ENCODE assay signal across 12 mouse cellular contexts in genomic region chr3:83032746-83033308, GRCm38 (mm10). TPM values are rescaled to one million over a fixed set of nuclear protein-coding genes. Genes with fewer than 3 reads are reported as not detected.
DNase-seq lines count a peak whose midpoint lies in the region; ATAC-seq and TF ChIP-seq lines count a peak whose summit lies in the region.
"Had no signal": no experiment of that assay in that cellular context is flagged by ENCODE, and none has a peak within 500 bp of the region (broad histone marks: within the 10 kb centered on the region; RNA-seq: fewer than 3 reads in every experiment).

No protein-coding gene starts in this region.

- 48% methylated on average over 13 of the region's 13 CpGs for WGBS in heart, embryonic 13.5 days
- WGBS in forebrain, embryonic 15.5 days, result 40% methylated on average over 13 of the region's 13 CpGs
- 40% methylated on average over 13 of the region's 13 CpGs for WGBS in midbrain, embryonic 12.5 days

- H3K36me3 ChIP-seq in heart, embryonic 13.5 days, result no peaks in the 10 kb centered on the region
- no peaks in the 10 kb centered on the region for H3K36me3 ChIP-seq in forebrain, embryonic 15.5 days
- no peaks in the 10 kb centered on the region for H3K36me3 ChIP-seq in midbrain, embryonic 12.5 days

- H3K9ac ChIP-seq in heart, embryonic 13.5 days, result no peak overlapping the region
- 0 out of 2 replicates have a peak overlapping the region, but pooled peaks have one; percentile 1 for H3K9ac ChIP-seq in forebrain, embryonic 15.5 days (replicated peaks)
- H3K9ac ChIP-seq in midbrain, embryonic 12.5 days (replicated peaks), result no peak overlapping the region

- no peak overlapping the region for H3K27ac ChIP-seq in heart, embryonic 13.5 days (replicated peaks)
- no peak overlapping the region for H3K27ac ChIP-seq in forebrain, embryonic 15.5 days (replicated peaks)
- no peak overlapping the region for H3K27ac ChIP-seq in midbrain, embryonic 12.5 days (replicated peaks)

- peaks cover 5% of the 10 kb centered on the region; the same call in 1 of the 2 replicates for H3K27me3 ChIP-seq in heart, embryonic 13.5 days (replicated peaks)
- H3K27me3 ChIP-seq in forebrain, embryonic 15.5 days, result no peaks in the 10 kb centered on the region
- H3K27me3 ChIP-seq in midbrain, embryonic 12.5 days, result no peaks in the 10 kb centered on the region

- H3K4me3 ChIP-seq in heart, embryonic 13.5 days, result no peak overlapping the region
- peak overlapping the region; percentile 15; the same call in 1 of the 2 replicates for H3K4me3 ChIP-seq in forebrain, embryonic 15.5 days
- H3K4me3 ChIP-seq in midbrain, embryonic 12.5 days, result peak overlapping the region; percentile 13; the same call in 1 of the 2 replicates

- no peak for TF ChIP-seq CTCF in brain, embryonic 14.5 days (IDR thresholded peaks at IDR 0.05; ENCODE audit: borderline replicate concordance, extremely low read depth, insufficient read depth, insufficient read length)

- TF ChIP-seq POLR2A in brain, embryonic 14.5 days (IDR thresholded peaks at IDR 0.05; ENCODE audit: borderline replicate concordance, extremely low read depth, insufficient read depth, insufficient read length, poor library complexity, severe bottlenecking), result no peak

- peak overlapping the region; percentile 31; the same call in 1 of the 2 replicates for H3K4me2 ChIP-seq in heart, embryonic 13.5 days
- peak overlapping the region; percentile 32 for H3K4me2 ChIP-seq in forebrain, embryonic 15.5 days (replicated peaks)
- peak overlapping the region; percentile 38 for H3K4me2 ChIP-seq in midbrain, embryonic 12.5 days (replicated peaks)

- no peaks in the 10 kb centered on the region for H3K9me3 ChIP-seq in heart, embryonic 13.5 days
- no peaks in the 10 kb centered on the region for H3K9me3 ChIP-seq in forebrain, embryonic 15.5 days
- no peaks in the 10 kb centered on the region for H3K9me3 ChIP-seq in midbrain, embryonic 12.5 days

- ATAC-seq in heart, embryonic 13.5 days (ENCODE audit: extremely low read depth, insufficient number of reproducible peaks, low FRiP score, low TSS enrichment), result no peak
- ATAC-seq in forebrain, embryonic 15.5 days (replicated peaks), result peak; percentile 60; the same call in 1 of the 2 replicates
- ATAC-seq in midbrain, embryonic 12.5 days (ENCODE audit: low FRiP score, low read depth), result peak; percentile 54; the same call in 1 of the 2 replicates

- no peak for DNase-seq in heart, postnatal 4 days
- DNase-seq in brain, embryonic 14.5 days (ENCODE audit: low read depth), result peak; percentile 25
- DNase-seq in layer of hippocampus, adult 11-12 months (ENCODE audit: low spot score), result no peak
- no peak for DNase-seq in MN1 (ENCODE audit: low spot score)
- DNase-seq in frontal cortex, postnatal 10 days (ENCODE audit: low spot score in 2 of 2), result no peak
- DNase-seq: heart, postnatal 14 days; right cerebral cortex, adult 18-20 months; thymus, adult 2 months had no signal

- H3K4me1 ChIP-seq in heart, embryonic 13.5 days, result no peaks in the 10 kb centered on the region
- peaks cover 6% of the 10 kb centered on the region for H3K4me1 ChIP-seq in forebrain, embryonic 15.5 days
- 0 out of 2 replicates have a peak, but pooled peaks cover 3% of the 10 kb centered on the region for H3K4me1 ChIP-seq in midbrain, embryonic 12.5 days

RNA-seq across cellular contexts. Expression of gene Fga, which starts 7.0 kb away (rescaled TPM):
- polyA plus RNA-seq in heart, embryonic 13.5 days (2015; fragmentation: Nextera tagmentation; extraction: Ambion mirVana), result 1.4 and 8.7 TPM in 2 replicates
- under 1 TPM; 0.11 to 0.21 TPM for total RNA-seq in heart, postnatal 4 days (2021)
- polyA plus RNA-seq in brain, embryonic 14.5 days (2012; rRNA removed), result 0.09 and 0.10 TPM in 2 replicates
- 0.79 TPM in 1 of 2 replicates, not detected in the other for polyA plus RNA-seq in forebrain, embryonic 15.5 days (2015; fragmentation: Nextera tagmentation; extraction: Ambion mirVana)
- polyA plus RNA-seq in midbrain, embryonic 12.5 days (2016; fragmentation: Nextera tagmentation; extraction: Ambion mirVana), result 0.58 TPM in 1 of 2 replicates, not detected in the other
- total RNA-seq: heart, postnatal 14 days; layer of hippocampus, postnatal 14 days had no signal

RNA-seq across cellular contexts. Expression of gene Fgb, which starts 16.8 kb away (rescaled TPM):
- 0.82 and 5.8 TPM in 2 replicates for polyA plus RNA-seq in heart, embryonic 13.5 days (2015; fragmentation: Nextera tagmentation; extraction: Ambion mirVana)
- under 1 TPM in 1 of 2 experiments, not detected in 1; 0.12 TPM for total RNA-seq in heart, postnatal 4 days (2021)
- polyA plus RNA-seq in brain, embryonic 14.5 days (2012; rRNA removed), result 0.06 and 0.08 TPM in 2 replicates
- polyA plus RNA-seq in forebrain, embryonic 15.5 days (2015; fragmentation: Nextera tagmentation; extraction: Ambion mirVana), result 0.27 TPM in 1 of 2 replicates, not detected in the other
- 0.17 TPM in 1 of 2 replicates, not detected in the other for polyA plus RNA-seq in midbrain, embryonic 12.5 days (2016; fragmentation: Nextera tagmentation; extraction: Ambion mirVana)
- total RNA-seq: heart, postnatal 14 days; layer of hippocampus, postnatal 14 days had no signal

RNA-seq across cellular contexts. Expression of gene Plrg1, which starts 22.5 kb away (rescaled TPM):
- 56.5 and 68.0 TPM in 2 replicates for polyA plus RNA-seq in heart, embryonic 13.5 days (2015; fragmentation: Nextera tagmentation; extraction: Ambion mirVana)
- total RNA-seq in heart, postnatal 4 days (2021), result 10 to 100 TPM; 34.9 to 37.4 TPM
- polyA plus RNA-seq in brain, embryonic 14.5 days (2012; rRNA removed), result 87.6 and 101 TPM in 2 replicates
- 114 and 118 TPM in 2 replicates for polyA plus RNA-seq in forebrain, embryonic 15.5 days (2015; fragmentation: Nextera tagmentation; extraction: Ambion mirVana)
- 112 and 115 TPM in 2 replicates for polyA plus RNA-seq in midbrain, embryonic 12.5 days (2016; fragmentation: Nextera tagmentation; extraction: Ambion mirVana)

RNA-seq across cellular contexts. Expression of gene Fgg, which starts 25.3 kb away (rescaled TPM):
- 2.9 and 9.8 TPM in 2 replicates for polyA plus RNA-seq in heart, embryonic 13.5 days (2015; fragmentation: Nextera tagmentation; extraction: Ambion mirVana)
- total RNA-seq in heart, postnatal 4 days (2021), result under 1 TPM; 0.16 to 0.36 TPM
- 0.08 and 0.16 TPM in 2 replicates for polyA plus RNA-seq in brain, embryonic 14.5 days (2012; rRNA removed)
- polyA plus RNA-seq in forebrain, embryonic 15.5 days (2015; fragmentation: Nextera tagmentation; extraction: Ambion mirVana), result 2.9 TPM in 1 of 2 replicates, not detected in the other
- 0.43 TPM in 1 of 2 replicates, not detected in the other for polyA plus RNA-seq in midbrain, embryonic 12.5 days (2016; fragmentation: Nextera tagmentation; extraction: Ambion mirVana)
- total RNA-seq: heart, postnatal 14 days; layer of hippocampus, postnatal 14 days had no signal
